Mouse (Mus musculus): ENCODE measurements around the gene Slc5a3. TPM values are rescaled to one million over a fixed set of nuclear protein-coding genes. Genes with fewer than 3 reads are reported as not detected.

The Slc5a3 gene
- polyA plus RNA-seq, 1 experiment from 2014 or later: 0.82 TPM

DNA sequence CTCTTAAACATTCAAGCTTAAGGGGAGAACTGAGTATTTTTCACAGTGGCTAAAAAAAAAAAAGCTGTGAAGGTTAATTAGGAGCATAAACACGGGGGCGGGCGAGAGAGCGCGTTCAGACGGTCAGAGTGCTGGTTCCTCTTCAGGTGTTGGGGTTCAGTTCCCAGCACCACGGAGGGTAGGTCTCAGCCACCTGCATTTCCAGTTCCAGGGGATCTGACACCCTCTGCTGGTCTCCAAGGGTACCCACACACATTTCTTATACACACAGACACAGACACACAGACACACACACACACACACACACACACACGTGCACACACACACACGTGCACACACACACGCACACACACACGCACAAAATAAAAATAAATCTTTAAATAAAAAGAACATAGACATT lies 18.2 kb upstream of the Slc5a3 start:
- 91% methylated on average over 11 of the region's 11 CpGs for WGBS (ENCODE audit: insufficient replicate concordance)

DNA sequence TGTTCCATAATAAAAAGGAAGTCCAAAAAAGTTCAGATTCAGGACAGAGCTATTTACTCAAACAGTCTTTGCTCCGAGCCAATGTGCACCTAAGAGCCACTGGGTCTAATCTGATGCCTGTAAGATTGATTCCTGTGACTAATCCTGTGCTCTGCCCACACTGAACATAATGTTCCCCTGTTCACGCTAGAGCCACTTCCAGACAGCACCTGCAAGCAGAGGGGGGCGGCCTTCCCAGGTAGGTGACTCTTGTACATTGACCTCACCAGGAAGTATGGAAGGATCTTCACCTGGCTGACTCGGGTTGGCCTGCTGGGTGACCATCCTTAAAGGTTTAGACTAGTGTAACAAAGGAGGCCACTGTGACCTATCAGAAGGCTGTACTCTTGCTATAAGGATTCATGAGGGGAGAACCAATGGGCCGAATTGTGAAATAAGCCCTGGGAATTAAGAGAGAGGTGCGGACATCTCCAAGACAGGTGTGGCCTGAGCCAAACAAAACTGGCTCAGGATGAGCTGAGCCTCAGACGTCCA lies 6.3 kb upstream of the Slc5a3 start:
- WGBS (ENCODE audit: insufficient replicate concordance): 71% methylated on average over 7 of the region's 7 CpGs

More for the DNA sequence above, 18.2 kb upstream of the Slc5a3 start:
- Histone ChIP-seq H3K4me3 (ENCODE audit: low read depth, low read length) (no peak overlapping the region), H3K27ac (ENCODE audit: low read depth) (no peak overlapping the region), H3K27me3 (ENCODE audit: insufficient read depth, low read length) (no peaks in the 10 kb centered on the region), H3K9me3 (ENCODE audit: low read length) (no peaks in the 10 kb centered on the region), H3K4me2 (ENCODE audit: low read depth, low read length) (no peak overlapping the region), H3K4me1 (ENCODE audit: insufficient read depth) (peaks cover 2% of the 10 kb centered on the region; the same call in 1 of the 2 replicates), H3K36me3 (replicated peaks; ENCODE audit: insufficient read depth, low read length) (no peaks in the 10 kb centered on the region), H3K9ac (replicated peaks) (no peak overlapping the region)
- TF ChIP-seq CTCF (IDR thresholded peaks at IDR 0.05; ENCODE audit: low read depth) (no peak), EP300 (IDR thresholded peaks at IDR 0.05; ENCODE audit: low read depth) (no peak)
- no peak for ATAC-seq
- DNase-seq: no peak

DNA sequence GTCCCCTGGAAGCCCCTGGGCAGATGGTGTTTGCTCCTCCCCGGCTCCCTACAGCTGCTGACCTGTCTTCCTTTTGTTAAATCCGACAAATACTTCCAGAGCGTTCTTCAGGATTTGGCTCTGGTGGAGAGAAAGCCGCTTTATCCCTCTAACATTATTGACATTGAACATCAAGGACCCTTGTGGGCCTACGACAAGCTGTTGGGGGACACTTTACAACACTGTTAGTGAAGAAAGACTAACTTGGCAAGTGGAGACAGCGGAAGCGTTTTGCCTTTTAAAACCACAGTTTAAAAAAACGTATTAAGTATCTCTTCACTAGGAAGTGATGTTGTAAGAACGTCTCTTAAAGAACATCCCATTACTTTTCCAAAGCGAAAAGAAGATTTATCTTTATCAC lies 5.6 kb upstream of the Slc5a3 start:
- 73% methylated on average over 10 of the region's 10 CpGs for WGBS (ENCODE audit: insufficient replicate concordance)
- ATAC-seq (no peak), DNase-seq (no peak)
- TF ChIP-seq CTCF (IDR thresholded peaks at IDR 0.05; ENCODE audit: low read depth): no peak
- TF ChIP-seq EP300 (IDR thresholded peaks at IDR 0.05; ENCODE audit: low read depth): no peak
- Histone ChIP-seq H3K27ac (ENCODE audit: low read depth) (no peak overlapping the region), H3K4me1 (ENCODE audit: insufficient read depth) (0 out of 2 replicates have a peak, but pooled peaks cover 2% of the 10 kb centered on the region), H3K9me3 (ENCODE audit: low read length) (no peaks in the 10 kb centered on the region), H3K36me3 (replicated peaks; ENCODE audit: insufficient read depth, low read length) (no peaks in the 10 kb centered on the region), H3K27me3 (ENCODE audit: insufficient read depth, low read length) (no peaks in the 10 kb centered on the region), H3K9ac (replicated peaks) (no peak overlapping the region), H3K4me3 (ENCODE audit: low read depth, low read length) (no peak overlapping the region), H3K4me2 (ENCODE audit: low read depth, low read length) (no peak overlapping the region)

More for the DNA sequence above, 6.3 kb upstream of the Slc5a3 start:
- H3K9ac ChIP-seq (replicated peaks): no peak overlapping the region
- no peak for ATAC-seq
- TF ChIP-seq EP300 (IDR thresholded peaks at IDR 0.05; ENCODE audit: low read depth) (no peak), CTCF (IDR thresholded peaks at IDR 0.05; ENCODE audit: low read depth) (no peak)
- H3K4me3 ChIP-seq (ENCODE audit: low read depth, low read length): no peak overlapping the region
- no peaks in the 10 kb centered on the region for H3K4me1 ChIP-seq (ENCODE audit: insufficient read depth)
- no peak overlapping the region for H3K27ac ChIP-seq (ENCODE audit: low read depth)
- H3K27me3 ChIP-seq (ENCODE audit: insufficient read depth, low read length): no peaks in the 10 kb centered on the region
- H3K4me2 ChIP-seq (ENCODE audit: low read depth, low read length): no peak overlapping the region
- H3K9me3 ChIP-seq (ENCODE audit: low read length): no peaks in the 10 kb centered on the region
- no peak for DNase-seq
- H3K36me3 ChIP-seq (replicated peaks; ENCODE audit: insufficient read depth, low read length): no peaks in the 10 kb centered on the region

DNA sequence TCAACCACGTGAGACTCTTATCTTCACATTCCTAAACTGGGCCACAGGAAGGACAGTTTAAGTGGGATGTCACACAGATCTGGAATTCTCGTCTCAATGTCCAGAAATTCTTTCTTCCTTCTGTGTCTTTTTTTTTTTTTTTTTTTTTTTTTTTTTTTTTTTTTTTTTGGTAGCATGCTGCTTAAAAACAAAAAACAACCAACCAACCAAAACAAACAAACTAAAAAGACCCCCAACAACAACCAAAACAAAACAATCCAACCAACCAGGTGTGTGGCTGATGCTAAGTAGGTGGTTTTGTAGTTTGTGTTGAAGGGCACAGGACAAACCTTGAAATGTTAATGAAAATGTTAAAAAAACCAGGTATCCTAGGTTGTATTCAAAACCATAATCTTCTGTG lies 1.4 kb upstream of the Slc5a3 start:
- Histone ChIP-seq H3K36me3 (replicated peaks; ENCODE audit: insufficient read depth, low read length) (no peaks in the 10 kb centered on the region; the same call in none of the 2 replicates), H3K4me3 (ENCODE audit: low read depth, low read length) (no peak overlapping the region), H3K4me2 (ENCODE audit: low read depth, low read length) (no peak overlapping the region), H3K9ac (replicated peaks) (no peak overlapping the region), H3K27me3 (ENCODE audit: insufficient read depth, low read length) (0 out of 2 replicates have a peak, but pooled peaks cover 2% of the 10 kb centered on the region), H3K9me3 (ENCODE audit: low read length) (no peaks in the 10 kb centered on the region), H3K27ac (ENCODE audit: low read depth) (no peak overlapping the region), H3K4me1 (ENCODE audit: insufficient read depth) (peaks cover 17% of the 10 kb centered on the region; the same call in 1 of the 2 replicates)
- 49% methylated on average over 2 of the region's 2 CpGs for WGBS (ENCODE audit: insufficient replicate concordance)
- TF ChIP-seq CTCF (IDR thresholded peaks at IDR 0.05; ENCODE audit: low read depth) (no peak), EP300 (IDR thresholded peaks at IDR 0.05; ENCODE audit: low read depth) (no peak)
- ATAC-seq (no peak), DNase-seq (no peak)

DNA sequence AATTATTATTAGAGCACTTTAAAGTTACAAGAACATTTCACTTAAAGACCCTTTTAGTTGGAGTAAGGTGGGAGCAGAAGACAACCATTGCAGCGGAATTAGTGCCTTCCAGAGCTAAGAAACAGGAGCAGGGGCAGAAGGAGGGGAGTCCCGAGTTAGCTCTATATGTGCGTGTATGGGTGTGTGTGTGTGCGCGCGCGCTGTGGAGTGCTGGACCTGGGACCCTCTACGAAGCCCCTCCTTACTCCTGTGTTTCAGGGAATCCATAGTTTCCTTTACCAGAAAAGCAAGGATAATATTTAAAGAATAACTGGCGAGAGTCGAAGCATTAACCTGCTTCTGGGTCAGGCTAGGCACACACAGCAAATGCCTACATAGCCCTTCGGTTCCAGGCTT lies 668 bp upstream of the Slc5a3 start:
- H3K4me1 ChIP-seq (ENCODE audit: insufficient read depth): peaks cover 17% of the 10 kb centered on the region; the same call in 1 of the 2 replicates
- H3K27ac ChIP-seq (ENCODE audit: low read depth): peak overlapping the region; percentile 78; the same call in 1 of the 2 replicates
- H3K36me3 ChIP-seq (replicated peaks; ENCODE audit: insufficient read depth, low read length): peaks cover 3% of the 10 kb centered on the region
- ATAC-seq (no peak), DNase-seq (no peak)
- 5% methylated on average over 11 of the region's 11 CpGs for whole genome bisulfite sequencing (ENCODE audit: insufficient replicate concordance)
- peak overlapping the region; percentile 95 for H3K4me2 ChIP-seq (ENCODE audit: low read depth, low read length)
- H3K9me3 ChIP-seq (ENCODE audit: low read length): no peaks in the 10 kb centered on the region
- H3K27me3 ChIP-seq (ENCODE audit: insufficient read depth, low read length): 0 out of 2 replicates have a peak, but pooled peaks cover 2% of the 10 kb centered on the region
- peak overlapping the region; percentile 77 for H3K9ac ChIP-seq (replicated peaks)
- peak overlapping the region; percentile 74 for H3K4me3 ChIP-seq (ENCODE audit: low read depth, low read length)
- TF ChIP-seq EP300 (IDR thresholded peaks at IDR 0.05; ENCODE audit: low read depth) (no peak), CTCF (IDR thresholded peaks at IDR 0.05; ENCODE audit: low read depth) (no peak)

DNA sequence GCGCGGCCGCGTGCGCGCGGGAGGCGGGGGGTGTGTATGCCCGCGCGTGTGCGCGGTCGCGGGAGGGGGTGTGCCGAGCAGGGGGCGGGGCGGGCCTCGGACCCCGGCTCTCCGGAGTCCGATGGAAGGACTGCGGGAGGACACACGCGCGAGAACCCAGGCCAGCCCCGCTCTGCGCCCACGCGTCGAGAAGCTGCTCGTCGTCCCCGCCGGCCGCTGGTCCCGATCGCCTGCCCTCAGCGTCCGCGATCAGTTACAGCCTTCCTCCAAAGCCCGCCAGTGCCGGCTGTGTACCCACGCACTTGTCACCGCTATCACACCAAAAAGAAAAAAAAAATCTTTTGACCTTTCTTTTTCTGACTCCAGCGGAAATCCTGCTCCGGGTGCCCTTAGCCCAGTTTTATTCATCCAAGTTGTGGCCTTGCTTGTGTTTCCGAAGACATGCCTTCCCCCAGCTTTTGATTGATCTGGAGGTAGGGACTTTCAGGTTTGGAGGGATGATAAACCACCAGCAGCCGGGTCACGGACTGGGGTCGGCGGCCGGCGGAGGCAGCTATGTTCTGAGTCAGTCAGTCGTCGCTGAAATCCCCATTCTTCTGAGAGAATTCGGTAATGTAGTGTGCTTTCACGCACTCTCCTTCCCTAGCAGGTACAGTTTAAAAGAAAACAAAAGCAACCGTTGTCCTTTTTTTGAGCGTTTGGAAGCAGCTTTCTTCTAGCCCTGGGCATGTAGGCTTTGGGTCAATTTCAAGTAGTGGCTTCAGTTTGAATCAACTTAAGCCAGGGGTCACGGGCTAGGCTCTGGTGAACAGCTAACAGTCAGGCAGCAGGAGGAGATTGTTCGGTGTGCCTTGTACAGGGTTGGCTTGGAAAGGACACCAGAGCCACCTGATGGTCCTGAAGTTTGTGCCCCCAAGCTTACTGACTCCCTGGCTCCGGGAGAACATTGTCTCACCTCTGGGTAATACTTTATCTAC lies 810 bp downstream of the Slc5a3 start:
- Histone ChIP-seq H3K4me1 (ENCODE audit: insufficient read depth) (peaks cover 17% of the 10 kb centered on the region; the same call in 1 of the 2 replicates), H3K4me2 (ENCODE audit: low read depth, low read length) (peak overlapping the region; percentile 95), H3K4me3 (ENCODE audit: low read depth, low read length) (peak overlapping the region; percentile 74), H3K9ac (replicated peaks) (peak overlapping the region; percentile 77), H3K27ac (ENCODE audit: low read depth) (peak overlapping the region; percentile 69), H3K9me3 (ENCODE audit: low read length) (no peaks in the 10 kb centered on the region), H3K27me3 (ENCODE audit: insufficient read depth, low read length) (0 out of 2 replicates have a peak, but pooled peaks cover 2% of the 10 kb centered on the region), H3K36me3 (replicated peaks; ENCODE audit: insufficient read depth, low read length) (peaks cover 6% of the 10 kb centered on the region)
- TF ChIP-seq EP300 (IDR thresholded peaks at IDR 0.05; ENCODE audit: low read depth) (no peak), CTCF (IDR thresholded peaks at IDR 0.05; ENCODE audit: low read depth) (no peak)
- 8% methylated on average over 42 of the region's 63 CpGs for WGBS (ENCODE audit: insufficient replicate concordance)
- no peak; the same call in 1 of the 2 replicates for ATAC-seq
- peak; percentile 20 for DNase-seq

All from liver, postnatal 0 days (tissue).